Mouse (Mus musculus): ENCODE results near the gene Dpp8.
"Not testable (repeated sequence)": the region's sequence is repeated elsewhere in the genome, so short reads cannot be mapped to it uniquely, and the experiment has no call there.

The Dpp8 gene

DNA sequence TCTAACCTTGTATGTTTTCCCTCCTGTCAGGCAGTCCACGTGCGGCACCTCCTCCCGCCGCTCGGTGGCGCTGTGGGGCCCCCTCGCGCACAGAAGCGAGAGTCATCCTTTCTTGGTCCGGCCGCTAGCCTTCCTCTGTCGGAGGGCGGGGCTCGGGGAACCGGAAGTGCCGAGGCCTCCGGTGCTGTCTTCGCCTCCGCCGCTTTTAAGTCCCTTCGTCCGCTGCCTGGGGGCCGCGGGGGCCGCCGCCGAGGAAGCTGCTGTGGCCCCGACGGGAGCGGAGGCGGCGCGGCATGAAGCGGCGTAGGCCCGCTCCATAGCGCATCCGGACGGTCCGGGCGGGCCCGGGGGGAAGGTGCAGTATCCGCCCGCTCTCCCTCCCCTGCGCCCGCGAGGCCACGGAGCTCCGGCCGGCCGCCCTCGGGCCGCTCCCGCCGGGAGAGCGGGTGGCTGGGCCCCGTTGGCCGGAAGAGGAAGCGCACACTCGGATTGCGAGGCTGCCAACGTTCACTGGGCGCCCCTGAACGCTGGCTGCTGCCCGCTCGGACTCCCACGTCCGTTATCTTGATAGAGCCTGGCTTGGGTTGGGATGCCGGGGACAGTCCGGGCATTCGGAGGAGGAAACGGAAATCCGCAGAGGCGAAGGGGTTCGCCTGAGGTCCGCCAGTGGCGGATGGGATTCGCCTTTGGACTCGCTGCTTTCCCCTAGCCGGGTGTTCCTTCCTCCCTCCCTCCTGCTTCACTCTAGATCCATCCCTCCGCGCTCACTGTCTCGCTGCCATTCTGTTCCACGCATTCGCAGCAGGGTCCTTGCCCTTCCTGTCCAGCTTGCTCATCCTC, at the start of gene Dpp8:
Dpp8 (plus strand) TSS at position 146 of the 840 bp plus-strand sequence.
- peak; percentile 95 to 96 for DNase-seq (ENCODE audit: low spot score in 2 of 2)

GRCm38 (mm10) chr9:64985037-64985794, 47.0 kb upstream of the Dpp8 start:
- no peak for DNase-seq (ENCODE audit: low spot score in 2 of 2)

DNA sequence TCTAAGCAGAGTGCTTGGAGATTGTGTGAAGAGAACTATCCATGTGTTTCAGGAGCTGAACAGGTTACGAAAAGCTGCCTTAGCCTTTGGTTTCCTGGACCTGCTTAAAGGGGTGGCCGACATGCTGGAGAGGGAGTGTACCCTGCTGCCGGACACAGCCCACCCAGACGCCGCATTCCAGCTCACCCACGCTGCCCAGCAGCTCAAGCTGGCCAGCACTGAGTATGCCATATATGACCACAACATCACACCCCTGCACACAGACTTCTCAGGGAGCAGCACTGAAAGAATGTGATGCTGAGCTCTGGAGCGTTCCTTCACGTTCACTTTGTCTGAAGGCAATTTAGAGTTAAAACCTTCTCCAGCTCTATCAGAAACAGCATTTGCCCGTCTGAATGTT, 46.4 kb upstream of the Dpp8 start:
- DNase-seq (ENCODE audit: low spot score in 2 of 2), result no peak

GRCm38 (mm10) chr9:64987651-64988050, 44.6 kb upstream of the Dpp8 start:
- no peak for DNase-seq (ENCODE audit: low spot score in 2 of 2)

- DNase-seq (ENCODE audit: low spot score in 2 of 2), result no peak
Observed at GRCm38 (mm10) chr9:64988443-64988842, 43.8 kb upstream of the Dpp8 start.

- peak in 1 of 2 experiments; percentile 42 for DNase-seq (ENCODE audit: low spot score in 2 of 2)
Observed at GRCm38 (mm10) chr9:64990291-64990690, 41.9 kb upstream of the Dpp8 start.

DNA sequence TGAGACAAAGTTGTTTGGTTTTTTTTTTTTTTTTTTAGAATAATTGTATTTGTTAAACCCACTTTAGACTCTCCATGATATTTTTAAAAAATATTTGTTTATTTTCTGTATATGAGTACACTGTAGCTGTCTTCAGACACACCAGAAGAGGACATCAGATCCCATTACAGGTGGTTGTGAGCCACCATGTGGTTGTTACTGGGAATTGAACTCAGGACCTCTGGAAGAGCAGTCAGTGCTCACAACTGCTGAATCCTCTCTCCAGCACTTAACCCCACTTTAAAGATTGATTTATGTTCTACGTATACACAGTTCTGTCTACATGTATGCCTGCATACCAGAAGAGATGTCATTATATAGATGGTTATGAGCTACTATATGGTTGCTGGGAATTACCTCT, 36.8 kb upstream of the Dpp8 start:
- not testable (repeated sequence) for DNase-seq (ENCODE audit: low spot score in 2 of 2)

GRCm38 (mm10) chr9:65001481-65001880, 30.7 kb upstream of the Dpp8 start:
- no peak for DNase-seq (ENCODE audit: low spot score in 2 of 2)

GRCm38 (mm10) chr9:65005737-65006136, 26.5 kb upstream of the Dpp8 start:
- DNase-seq (ENCODE audit: low spot score in 2 of 2), result no peak

GRCm38 (mm10) chr9:65010632-65011031, 21.6 kb upstream of the Dpp8 start:
- DNase-seq (ENCODE audit: low spot score in 2 of 2), result no peak

DNA sequence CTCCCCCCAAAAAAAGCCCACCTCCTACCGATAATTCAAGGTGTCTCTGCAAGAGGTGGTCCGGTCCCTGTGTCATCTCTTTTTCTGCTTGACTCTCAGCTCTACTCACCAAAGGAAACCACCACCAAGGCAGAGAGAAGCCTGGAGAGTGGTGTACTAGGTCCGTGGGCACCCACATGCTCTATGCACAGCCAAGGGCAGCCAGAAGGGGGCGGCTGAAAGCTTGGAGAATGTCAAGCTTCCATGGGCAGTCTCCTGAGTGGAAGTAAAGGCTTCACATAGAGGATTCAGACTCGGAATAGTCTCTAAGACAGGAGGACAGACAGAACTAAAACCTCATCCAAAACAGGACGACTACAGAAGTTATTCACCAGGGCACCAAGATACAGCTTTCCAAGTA, 20.9 kb upstream of the Dpp8 start:
- DNase-seq (ENCODE audit: low spot score in 2 of 2), result no peak

- DNase-seq (ENCODE audit: low spot score in 2 of 2), result no peak
Observed at GRCm38 (mm10) chr9:65015461-65016222, 16.6 kb upstream of the Dpp8 start.

DNA sequence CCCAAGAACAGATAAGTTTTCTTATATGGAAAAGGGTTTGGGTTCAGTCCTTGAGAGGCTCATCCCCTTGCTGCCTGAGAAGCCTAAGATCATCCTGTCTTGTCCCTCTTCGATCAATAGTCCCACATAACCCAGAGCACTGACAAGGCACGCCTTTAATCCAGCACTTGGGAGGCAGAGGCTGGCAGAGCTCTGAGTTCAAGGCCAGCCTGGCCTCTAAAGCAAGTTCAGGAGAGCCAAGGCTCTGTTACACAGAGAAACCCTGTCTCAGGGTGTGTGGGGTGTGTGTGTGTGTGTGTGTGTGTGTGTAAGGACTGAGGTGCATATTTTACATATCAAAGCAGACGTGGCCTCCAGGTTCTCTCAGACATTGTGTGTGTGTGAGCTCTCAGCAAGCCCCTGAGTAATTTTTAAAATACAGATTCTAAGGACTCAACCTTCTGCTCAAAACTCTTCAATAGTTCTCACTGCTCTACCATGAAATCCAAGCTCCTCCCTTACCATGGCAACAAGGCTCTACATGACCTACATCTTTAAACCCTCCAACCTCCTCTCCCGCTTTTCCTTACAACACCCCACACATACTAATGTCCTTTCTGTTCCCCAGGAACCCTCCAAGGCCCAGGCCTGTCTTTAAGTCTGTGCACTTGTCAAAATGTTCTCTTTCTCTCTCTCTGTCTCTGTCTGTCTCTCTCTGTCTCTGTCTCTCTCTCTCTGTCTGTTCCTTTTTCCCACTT, 15.8 kb upstream of the Dpp8 start:
- no peak for DNase-seq (ENCODE audit: low spot score in 2 of 2)

GRCm38 (mm10) chr9:65016978-65017827, 15.0 kb upstream of the Dpp8 start:
- no peak for DNase-seq (ENCODE audit: low spot score in 2 of 2)

DNA sequence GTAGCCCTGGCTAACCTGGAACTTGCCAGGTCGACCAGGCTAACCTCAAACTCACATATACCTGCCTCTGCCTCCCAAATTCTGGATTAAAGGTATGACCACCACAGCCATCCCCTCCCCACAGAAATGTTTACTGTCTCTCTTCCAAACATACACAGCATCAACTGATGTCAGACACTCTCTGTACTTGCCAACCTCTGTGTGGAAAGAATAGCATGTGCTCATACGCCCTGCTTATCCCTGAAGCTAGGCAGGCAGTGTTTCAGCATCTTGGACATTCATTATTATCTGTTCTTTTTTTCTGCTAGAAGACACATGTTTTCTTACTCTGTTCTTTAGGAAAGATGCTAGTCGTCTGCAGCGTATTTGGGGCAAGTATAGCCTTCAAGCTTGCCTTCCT, 14.3 kb upstream of the Dpp8 start:
- DNase-seq (ENCODE audit: low spot score in 2 of 2), result no peak

- DNase-seq (ENCODE audit: low spot score in 2 of 2), result no peak
Observed at GRCm38 (mm10) chr9:65018588-65019121, 13.6 kb upstream of the Dpp8 start.

- DNase-seq (ENCODE audit: low spot score in 2 of 2), result no peak
Observed at GRCm38 (mm10) chr9:65019146-65019545, 13.1 kb upstream of the Dpp8 start.

DNA sequence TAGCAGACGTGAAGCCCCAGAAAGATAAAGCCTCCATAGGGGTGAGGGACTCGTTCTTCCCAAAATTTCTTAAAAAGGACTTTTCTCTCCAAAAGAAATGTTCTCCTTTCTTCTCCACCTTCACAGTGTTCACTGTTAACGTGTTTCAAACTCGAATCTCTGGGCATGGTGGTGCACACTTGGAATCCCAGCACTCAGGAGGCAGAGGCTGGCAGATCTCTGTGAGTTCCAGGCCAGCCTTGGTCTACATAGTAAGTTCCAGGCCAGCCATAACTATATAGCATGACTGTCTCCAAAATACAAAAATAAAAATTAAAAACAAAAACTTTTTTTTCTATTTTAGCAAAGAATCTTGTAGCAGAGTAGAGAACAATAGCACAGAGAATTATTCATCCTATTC, 12.1 kb upstream of the Dpp8 start:
- no peak for DNase-seq (ENCODE audit: low spot score in 2 of 2)

- DNase-seq (ENCODE audit: low spot score in 2 of 2), result peak; percentile 94
Observed at GRCm38 (mm10) chr9:65020991-65021886, 11.0 kb upstream of the Dpp8 start, which contains the start of gene Hacd3. Gene Hacd3 (minus strand): TSS chr9:65021693.

All from right cerebral cortex, postnatal 10 days (tissue).